Mouse (Mus musculus) urinary bladder, postnatal 36 days (tissue): ENCODE data around the gene Mctp2.
A peak's percentile ranks its signal among the peaks of the same experiment; 100 is the strongest.

Experiments used
- DNase-seq, 2 experiments: peaks; one replicate each; pipeline ENCODE4 v3.0.0; 2022; ENCODE audit warnings: low spot score in 2 of 2, mixed read lengths in 1 of 2

The Mctp2 gene

GRCm38 (mm10) chr7:72306382-72306841, at the start of gene Mctp2:
TSS of gene Mctp2 (minus strand) at chr7:72306608.
- peak; percentile 74 to 80 for DNase-seq

- no peak for DNase-seq
Observed at GRCm38 (mm10) chr7:72345901-72346300, 39.5 kb upstream of the Mctp2 start.

GRCm38 (mm10) chr7:72343751-72344150, 37.3 kb upstream of the Mctp2 start:
- no peak for DNase-seq

GRCm38 (mm10) chr7:72342822-72343221, 36.4 kb upstream of the Mctp2 start:
- no peak for DNase-seq

GRCm38 (mm10) chr7:72325961-72326360, 19.6 kb upstream of the Mctp2 start:
- DNase-seq, result peak; percentile 27 to 61

- DNase-seq, result no peak
Observed at GRCm38 (mm10) chr7:72320906-72321305, 14.5 kb upstream of the Mctp2 start.

- no peak for DNase-seq
Observed at GRCm38 (mm10) chr7:72320441-72320840, 14.0 kb upstream of the Mctp2 start.

- DNase-seq, result no peak
Observed at GRCm38 (mm10) chr7:72314395-72315060, 8.1 kb upstream of the Mctp2 start.

- DNase-seq, result no peak
Observed at GRCm38 (mm10) chr7:72313908-72314307, 7.5 kb upstream of the Mctp2 start.

GRCm38 (mm10) chr7:72311582-72311981, 5.2 kb upstream of the Mctp2 start:
- no peak for DNase-seq

GRCm38 (mm10) chr7:72308078-72308477, 1.7 kb upstream of the Mctp2 start:
- no peak for DNase-seq

- DNase-seq, result no peak
Observed at GRCm38 (mm10) chr7:72306847-72307246, 439 bp upstream of the Mctp2 start.

- DNase-seq, result no peak
Observed at GRCm38 (mm10) chr7:72305971-72306370, 437 bp downstream of the Mctp2 start.

- no peak for DNase-seq
Observed at GRCm38 (mm10) chr7:72301667-72302066, 4.7 kb downstream of the Mctp2 start.

GRCm38 (mm10) chr7:72299726-72300125, 6.7 kb downstream of the Mctp2 start:
- no peak for DNase-seq

GRCm38 (mm10) chr7:72297013-72297412, 9.4 kb downstream of the Mctp2 start:
- DNase-seq, result no peak

GRCm38 (mm10) chr7:72296171-72296570, 10.2 kb downstream of the Mctp2 start:
- DNase-seq, result no peak

- DNase-seq, result no peak
Observed at GRCm38 (mm10) chr7:72294886-72295285, 11.5 kb downstream of the Mctp2 start.

GRCm38 (mm10) chr7:72293784-72294538, 12.4 kb downstream of the Mctp2 start:
- DNase-seq, result no peak

GRCm38 (mm10) chr7:72292232-72292913, 14.0 kb downstream of the Mctp2 start:
- DNase-seq, result no peak

- no peak for DNase-seq
Observed at GRCm38 (mm10) chr7:72280721-72281120, 25.7 kb downstream of the Mctp2 start.

GRCm38 (mm10) chr7:72278412-72278811, 28.0 kb downstream of the Mctp2 start:
- no peak for DNase-seq

- DNase-seq, result no peak
Observed at GRCm38 (mm10) chr7:72275513-72275912, 30.9 kb downstream of the Mctp2 start.
